Mouse (Mus musculus): ENCODE data around the gene Slc22a17.
"Not testable (repeated sequence)": the region's sequence is repeated elsewhere in the genome, so short reads cannot be mapped to it uniquely, and the experiment has no call there.

DNA sequence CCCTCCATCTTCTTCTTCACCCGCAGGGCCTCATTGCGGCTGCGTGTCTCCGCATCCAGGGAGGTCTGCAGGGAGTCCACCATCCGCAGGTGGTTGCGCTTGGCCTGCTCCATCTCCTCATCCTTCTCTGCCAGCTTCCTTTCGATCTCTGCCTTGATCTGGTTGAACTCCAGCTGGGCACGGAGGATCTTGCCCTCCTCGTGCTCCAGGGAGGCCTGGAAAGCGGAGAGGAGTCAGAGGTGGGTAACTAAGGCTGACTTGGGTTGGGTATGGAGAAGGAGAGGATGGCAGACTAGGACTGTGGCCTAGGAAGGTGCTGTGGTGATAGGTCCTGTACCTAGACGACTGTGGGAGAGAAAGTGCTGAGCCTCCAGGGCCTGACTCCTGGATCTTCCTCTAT, 34.1 kb upstream of the Slc22a17 start:
- TF ChIP-seq POLR2A (IDR thresholded peaks at IDR 0.05; ENCODE audit: borderline replicate concordance, low read depth, low read length); CTCF (IDR thresholded peaks at IDR 0.05; ENCODE audit: low read depth, low read length): not testable (repeated sequence)
